ENCODE assay signal across 9 mouse cellular contexts in genomic region chr19:5965280-5965679, GRCm38 (mm10). TPM values are rescaled to one million over a fixed set of nuclear protein-coding genes. Genes with fewer than 3 reads are reported as not detected.
DNase-seq lines count a peak whose midpoint lies in the region; ATAC-seq and TF ChIP-seq lines count a peak whose summit lies in the region.
"Had no signal": no experiment of that assay in that cellular context is flagged by ENCODE, and none has a peak within 500 bp of the region (broad histone marks: within the 10 kb centered on the region; RNA-seq: fewer than 3 reads in every experiment).

No protein-coding gene starts in this region.

- DNase-seq in urinary bladder, adult 18-20 months (ENCODE audit: low spot score in 2 of 2): peak; percentile 50 to 65
- no peak for DNase-seq in urinary bladder, postnatal 10 days (ENCODE audit: low spot score)
- peak; percentile 71 for DNase-seq in cerebellum, adult 8-10 months
- peak; percentile 52 to 68 for DNase-seq in frontal cortex, postnatal 36 days (ENCODE audit: low spot score in 2 of 2)
- DNase-seq in liver: peak; percentile 88
- DNase-seq in naive thymus-derived CD4-positive, alpha-beta T cell, adult 2 months (ENCODE audit: low read depth): peak; percentile 93
- peak; percentile 87 for DNase-seq in testis, postnatal 10 days (ENCODE audit: low spot score)

- H3K9ac ChIP-seq in intestine, postnatal 0 days (ENCODE audit: low read depth, low read length): no peak overlapping the region

- no peaks in the 10 kb centered on the region for H3K27me3 ChIP-seq in intestine, postnatal 0 days (replicated peaks; ENCODE audit: control insufficient read depth, insufficient read depth, low read length)
- H3K27me3 ChIP-seq: hindbrain, embryonic 15.5 days had no signal

- 0 out of 2 replicates have a peak, but pooled peaks cover 5% of the 10 kb centered on the region for H3K36me3 ChIP-seq in intestine, postnatal 0 days (ENCODE audit: control insufficient read depth, insufficient read depth)
- H3K36me3 ChIP-seq: hindbrain, embryonic 15.5 days had no signal

- H3K27ac ChIP-seq in intestine, postnatal 0 days (ENCODE audit: low read depth, low read length): no peak overlapping the region
- H3K27ac ChIP-seq: hindbrain, embryonic 15.5 days had no signal

- 5% methylated on average over 4 of the region's 4 CpGs for WGBS in intestine, postnatal 0 days

- peak; percentile 95 for TF ChIP-seq CTCF in intestine, postnatal 0 days (IDR thresholded peaks at IDR 0.05; ENCODE audit: low read depth)

- H3K9me3 ChIP-seq in intestine, postnatal 0 days (ENCODE audit: control insufficient read depth): no peaks in the 10 kb centered on the region
- H3K9me3 ChIP-seq: hindbrain, embryonic 15.5 days had no signal

- no peak overlapping the region for H3K4me3 ChIP-seq in intestine, postnatal 0 days (ENCODE audit: low read depth, low read length)

- no peaks in the 10 kb centered on the region; the same call in 1 of the 2 replicates for H3K4me1 ChIP-seq in intestine, postnatal 0 days (replicated peaks; ENCODE audit: control insufficient read depth, insufficient read depth, low read length)

- peak; percentile 55; the same call in 1 of the 2 replicates for ATAC-seq in intestine, postnatal 0 days

- no peak overlapping the region for H3K4me2 ChIP-seq in intestine, postnatal 0 days (replicated peaks; ENCODE audit: low read depth)

RNA-seq across cellular contexts. Expression of gene Pola2, which starts 1.3 kb away (rescaled TPM):
- 23.5 and 23.9 TPM in 2 replicates for polyA plus RNA-seq in intestine, postnatal 0 days (2015; fragmentation: Nextera tagmentation; extraction: Ambion mirVana)

RNA-seq across cellular contexts. Expression of gene Slc22a20, which starts 20.7 kb away (rescaled TPM):
- polyA plus RNA-seq in intestine, postnatal 0 days (2015; fragmentation: Nextera tagmentation; extraction: Ambion mirVana): not detected in 2 replicates
- polyA plus RNA-seq: hindbrain, embryonic 15.5 days had no signal

RNA-seq across cellular contexts. Expression of gene Cdc42ep2, which starts 40.7 kb away (rescaled TPM):
- polyA plus RNA-seq in intestine, postnatal 0 days (2015; fragmentation: Nextera tagmentation; extraction: Ambion mirVana): 6.5 and 6.6 TPM in 2 replicates

RNA-seq across cellular contexts. Expression of gene Capn1, which starts 50.4 kb away (rescaled TPM):
- polyA plus RNA-seq in intestine, postnatal 0 days (2015; fragmentation: Nextera tagmentation; extraction: Ambion mirVana): 17.0 and 17.8 TPM in 2 replicates

RNA-seq across cellular contexts. Expression of gene Dpf2, which starts 52.5 kb away (rescaled TPM):
- polyA plus RNA-seq in intestine, postnatal 0 days (2015; fragmentation: Nextera tagmentation; extraction: Ambion mirVana): 49.9 and 51.9 TPM in 2 replicates
